Mouse (Mus musculus): ENCODE data around the gene Syn2.

GRCm38 (mm10) chr6:115292621-115293020 lies 157.9 kb downstream of the Syn2 start:
- TF ChIP-seq ZNF384 (IDR thresholded peaks at IDR 0.05; ENCODE audit: low read depth, low read length) (no peak), CTCF (conservative IDR thresholded peaks at IDR 0.05 in 1 of 2, IDR thresholded peaks at IDR 0.05 in 1 of 2; ENCODE audit: low read depth in 2 of 2, low read length in 2 of 2) (no peak), CHD2 (IDR thresholded peaks at IDR 0.05; ENCODE audit: low read length) (no peak), MYC (IDR thresholded peaks at IDR 0.05; ENCODE audit: low read depth, low read length) (no peak), EP300 (IDR thresholded peaks at IDR 0.05; ENCODE audit: low read length) (no peak), POLR2A (IDR thresholded peaks at IDR 0.05; ENCODE audit: low read depth, low read length) (no peak), MXI1 (IDR thresholded peaks at IDR 0.05; ENCODE audit: low read depth, low read length) (no peak), E2F4 (IDR thresholded peaks at IDR 0.05; ENCODE audit: insufficient replicate concordance, low read depth, low read length) (no peak), NRF1 (IDR thresholded peaks at IDR 0.05; ENCODE audit: low read depth, low read length) (no peak), MAFK (IDR thresholded peaks at IDR 0.05; ENCODE audit: insufficient replicate concordance, low read length) (no peak), BHLHE40 (IDR thresholded peaks at IDR 0.05; ENCODE audit: low read depth, low read length) (no peak), POLR2AphosphoS2 (IDR thresholded peaks at IDR 0.05; ENCODE audit: low read depth, low read length) (no peak), USF1 (IDR thresholded peaks at IDR 0.05; ENCODE audit: low read depth, low read length) (no peak)
